Mouse (Mus musculus): ENCODE results near the gene Unc5c. TPM values are rescaled to one million over a fixed set of nuclear protein-coding genes. Genes with fewer than 3 reads are reported as not detected.

Unc5c gene
- polyA plus RNA-seq, 1 experiment from 2014 or later = 15.6 TPM

DNA sequence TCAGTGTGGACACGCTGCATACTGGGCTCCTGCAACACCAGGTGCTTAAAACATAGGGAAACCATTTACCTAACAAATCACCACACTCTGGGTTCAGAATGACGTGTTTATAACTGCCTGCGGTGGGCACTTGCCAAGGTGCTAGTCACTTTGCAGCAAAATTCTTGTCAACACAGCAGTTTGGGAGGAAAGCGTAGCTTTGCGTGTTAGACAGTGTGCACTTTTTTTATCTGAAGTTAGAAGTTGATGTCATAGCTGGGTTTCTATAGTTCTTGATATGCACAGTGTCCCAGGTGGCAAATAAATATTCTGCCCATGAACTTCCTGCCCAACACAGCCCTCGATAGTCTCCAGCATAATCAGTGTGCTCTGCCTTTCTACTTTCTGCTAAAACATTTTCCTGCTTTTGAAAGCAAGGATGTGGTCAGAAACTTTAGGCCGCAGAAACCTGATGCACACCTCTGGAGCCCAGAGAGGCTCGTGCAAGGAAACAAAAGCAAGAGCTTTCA lies 313.4 kb downstream of the Unc5c start:
- Histone ChIP-seq H3K4me2 (ENCODE audit: low read length) (no peak overlapping the region), H3K4me3 (replicated peaks; ENCODE audit: low read depth, low read length) (no peak overlapping the region), H3K27me3 (ENCODE audit: insufficient read depth, low read length) (no peaks in the 10 kb centered on the region), H3K9me3 (replicated peaks; ENCODE audit: low read length) (no peaks in the 10 kb centered on the region), H3K27ac (peak overlapping the region; percentile 40; the same call in 1 of the 2 replicates), H3K9ac (ENCODE audit: low read depth, low read length) (no peak overlapping the region), H3K4me1 (replicated peaks; ENCODE audit: insufficient read depth, low read length) (0 out of 2 replicates have a peak, but pooled peaks cover 8% of the 10 kb centered on the region), H3K36me3 (ENCODE audit: insufficient read depth, low read length) (no peaks in the 10 kb centered on the region)
- ATAC-seq (replicated peaks; ENCODE audit: low FRiP score, low read depth) = no peak
- no peak for TF ChIP-seq CTCF (IDR thresholded peaks at IDR 0.05; ENCODE audit: low read depth)
- DNase-seq (ENCODE audit: low spot score) = peak; percentile 6
- 42% methylated on average over 8 of the region's 8 CpGs for WGBS

- Histone ChIP-seq H3K27ac (0 out of 2 replicates have a peak overlapping the region, but pooled peaks have one; percentile 40), H3K4me1 (replicated peaks; ENCODE audit: insufficient read depth, low read length) (0 out of 2 replicates have a peak, but pooled peaks cover 8% of the 10 kb centered on the region), H3K36me3 (ENCODE audit: insufficient read depth, low read length) (no peaks in the 10 kb centered on the region), H3K27me3 (ENCODE audit: insufficient read depth, low read length) (no peaks in the 10 kb centered on the region), H3K4me2 (ENCODE audit: low read length) (no peak overlapping the region), H3K4me3 (replicated peaks; ENCODE audit: low read depth, low read length) (no peak overlapping the region), H3K9ac (ENCODE audit: low read depth, low read length) (no peak overlapping the region), H3K9me3 (replicated peaks; ENCODE audit: low read length) (no peaks in the 10 kb centered on the region)
- WGBS = 28% methylated on average over 3 of the region's 3 CpGs
- DNase-seq (ENCODE audit: low spot score) (peak; percentile 49), ATAC-seq (replicated peaks; ENCODE audit: low FRiP score, low read depth) (no peak; the same call in 1 of the 2 replicates)
- no peak for TF ChIP-seq CTCF (IDR thresholded peaks at IDR 0.05; ENCODE audit: low read depth)
These were observed 314.2 kb downstream of the Unc5c start for GRCm38 (mm10) chr3:141779186-141779585.

- no peak overlapping the region for H3K4me2 ChIP-seq (ENCODE audit: low read length)
- H3K9ac ChIP-seq (ENCODE audit: low read depth, low read length) = no peak overlapping the region
- DNase-seq (ENCODE audit: low spot score) (peak; percentile 15), ATAC-seq (replicated peaks; ENCODE audit: low FRiP score, low read depth) (no peak)
- H3K4me1 ChIP-seq (replicated peaks; ENCODE audit: insufficient read depth, low read length) = 0 out of 2 replicates have a peak, but pooled peaks cover 8% of the 10 kb centered on the region
- 49% methylated on average over 4 of the region's 4 CpGs for WGBS
- no peak overlapping the region for H3K4me3 ChIP-seq (replicated peaks; ENCODE audit: low read depth, low read length)
- TF ChIP-seq CTCF (IDR thresholded peaks at IDR 0.05; ENCODE audit: low read depth) = no peak
- no peak overlapping the region for H3K27ac ChIP-seq
- H3K9me3 ChIP-seq (replicated peaks; ENCODE audit: low read length) = no peaks in the 10 kb centered on the region
- no peaks in the 10 kb centered on the region for H3K27me3 ChIP-seq (ENCODE audit: insufficient read depth, low read length)
- H3K36me3 ChIP-seq (ENCODE audit: insufficient read depth, low read length) = no peaks in the 10 kb centered on the region
These were observed 317.5 kb downstream of the Unc5c start for GRCm38 (mm10) chr3:141782553-141782952.

DNA sequence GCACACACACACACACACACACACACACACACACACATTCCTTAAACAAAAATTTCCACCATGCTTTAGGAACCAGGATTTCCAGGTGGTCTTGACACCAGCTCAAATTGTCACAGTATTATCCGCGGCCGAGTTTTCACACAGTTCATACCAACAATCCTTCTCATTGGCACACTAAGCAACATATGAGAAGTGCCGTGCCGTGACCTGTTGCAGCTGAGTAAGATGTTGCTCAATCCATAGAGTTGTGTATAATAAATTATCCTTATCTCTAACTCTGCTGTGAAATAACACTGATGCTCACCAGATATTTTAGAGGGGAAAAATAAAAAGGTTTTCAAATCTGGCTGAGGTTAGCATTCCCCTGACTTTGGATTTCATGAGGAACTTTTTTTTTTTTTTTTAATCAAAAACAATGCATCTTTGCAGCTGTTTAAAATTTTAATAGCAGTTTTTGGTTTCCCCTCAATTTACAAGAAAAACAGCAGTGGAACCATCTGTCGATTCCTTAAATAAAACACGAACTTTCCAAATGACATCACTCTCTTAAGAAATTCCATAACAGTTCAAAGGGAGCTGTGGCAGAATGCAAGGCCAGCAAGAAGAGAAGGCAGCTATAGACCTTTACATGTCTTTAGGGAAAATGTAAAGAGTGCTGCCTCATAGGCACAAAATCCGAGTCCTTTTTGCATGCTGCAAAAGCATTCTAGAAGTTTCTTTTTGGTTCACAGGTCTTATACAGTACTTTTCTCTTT lies 326.2 kb downstream of the Unc5c start:
- ATAC-seq (replicated peaks; ENCODE audit: low FRiP score, low read depth) (no peak), DNase-seq (ENCODE audit: low spot score) (no peak)
- no peak overlapping the region for H3K4me3 ChIP-seq (replicated peaks; ENCODE audit: low read depth, low read length)
- H3K27ac ChIP-seq = no peak overlapping the region
- H3K9ac ChIP-seq (ENCODE audit: low read depth, low read length) = no peak overlapping the region
- H3K4me1 ChIP-seq (replicated peaks; ENCODE audit: insufficient read depth, low read length) = no peaks in the 10 kb centered on the region
- no peak overlapping the region for H3K4me2 ChIP-seq (ENCODE audit: low read length)
- H3K36me3 ChIP-seq (ENCODE audit: insufficient read depth, low read length) = no peaks in the 10 kb centered on the region
- H3K27me3 ChIP-seq (ENCODE audit: insufficient read depth, low read length) = no peaks in the 10 kb centered on the region
- TF ChIP-seq CTCF (IDR thresholded peaks at IDR 0.05; ENCODE audit: low read depth) = no peak
- 74% methylated on average over 8 of the region's 8 CpGs for WGBS
- no peaks in the 10 kb centered on the region for H3K9me3 ChIP-seq (replicated peaks; ENCODE audit: low read length)

DNA sequence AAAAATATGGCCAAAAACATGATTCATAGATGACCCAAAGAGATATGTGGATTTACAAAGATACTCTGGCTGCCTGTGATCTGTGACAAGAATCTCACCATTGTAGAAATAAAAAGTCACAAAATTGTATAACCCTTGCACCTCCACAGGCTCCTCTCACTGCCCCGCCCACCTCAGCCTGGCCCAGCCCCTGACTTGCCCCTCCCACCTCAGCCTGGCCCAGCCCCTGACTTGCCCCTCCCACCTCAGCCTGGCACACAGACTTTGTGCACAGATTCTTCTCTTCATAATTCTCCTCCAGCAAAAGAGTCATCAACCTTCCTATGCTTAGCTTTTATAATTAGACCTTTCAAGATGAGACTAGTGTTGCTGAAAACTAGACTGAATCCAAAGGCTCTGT lies 327.1 kb downstream of the Unc5c start:
- no peaks in the 10 kb centered on the region for H3K36me3 ChIP-seq (ENCODE audit: insufficient read depth, low read length)
- no peak overlapping the region for H3K4me3 ChIP-seq (replicated peaks; ENCODE audit: low read depth, low read length)
- no peaks in the 10 kb centered on the region for H3K4me1 ChIP-seq (replicated peaks; ENCODE audit: insufficient read depth, low read length)
- H3K4me2 ChIP-seq (ENCODE audit: low read length) = no peak overlapping the region
- H3K27ac ChIP-seq = no peak overlapping the region
- TF ChIP-seq CTCF (IDR thresholded peaks at IDR 0.05; ENCODE audit: low read depth) = no peak
- no peak for DNase-seq (ENCODE audit: low spot score)
- 100% methylated on average over 1 of the region's 1 CpGs for WGBS
- H3K27me3 ChIP-seq (ENCODE audit: insufficient read depth, low read length) = no peaks in the 10 kb centered on the region
- H3K9me3 ChIP-seq (replicated peaks; ENCODE audit: low read length) = no peaks in the 10 kb centered on the region
- no peak overlapping the region for H3K9ac ChIP-seq (ENCODE audit: low read depth, low read length)
- ATAC-seq (replicated peaks; ENCODE audit: low FRiP score, low read depth) = no peak

DNA sequence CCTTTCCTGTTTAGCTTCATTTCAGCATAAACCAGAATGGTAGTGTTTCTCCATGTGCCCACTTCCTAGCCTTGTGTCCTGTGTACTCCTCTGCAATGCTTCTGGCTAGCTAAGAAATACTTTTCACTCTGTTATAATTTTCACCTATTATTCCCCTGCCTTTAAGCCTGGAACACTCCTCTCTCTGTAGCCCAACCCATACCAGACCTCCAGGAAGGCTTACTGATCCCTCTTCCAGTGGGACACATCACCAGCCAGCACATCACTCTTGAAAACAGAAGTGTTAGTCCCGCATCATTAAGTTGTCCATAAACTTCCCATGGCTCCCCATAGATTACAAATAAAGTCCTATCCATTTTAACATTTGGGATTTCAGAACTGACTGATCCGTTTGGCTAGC lies 328.7 kb downstream of the Unc5c start:
- DNase-seq (ENCODE audit: low spot score) (no peak), ATAC-seq (replicated peaks; ENCODE audit: low FRiP score, low read depth) (no peak)
- WGBS = 83% methylated on average over 2 of the region's 2 CpGs
- TF ChIP-seq CTCF (IDR thresholded peaks at IDR 0.05; ENCODE audit: low read depth) = no peak
- no peaks in the 10 kb centered on the region for H3K36me3 ChIP-seq (ENCODE audit: insufficient read depth, low read length)
- no peaks in the 10 kb centered on the region for H3K4me1 ChIP-seq (replicated peaks; ENCODE audit: insufficient read depth, low read length)
- H3K27ac ChIP-seq = no peak overlapping the region
- no peak overlapping the region for H3K4me2 ChIP-seq (ENCODE audit: low read length)
- H3K9me3 ChIP-seq (replicated peaks; ENCODE audit: low read length) = no peaks in the 10 kb centered on the region
- no peak overlapping the region for H3K4me3 ChIP-seq (replicated peaks; ENCODE audit: low read depth, low read length)
- H3K9ac ChIP-seq (ENCODE audit: low read depth, low read length) = no peak overlapping the region
- no peaks in the 10 kb centered on the region for H3K27me3 ChIP-seq (ENCODE audit: insufficient read depth, low read length)
